Mouse (Mus musculus): ENCODE results near the gene Trim8. TPM values are rescaled to one million over a fixed set of nuclear protein-coding genes. Genes with fewer than 3 reads are reported as not detected.

The Trim8 gene
- polyA plus RNA-seq, 1 experiment = 42.3 TPM

DNA sequence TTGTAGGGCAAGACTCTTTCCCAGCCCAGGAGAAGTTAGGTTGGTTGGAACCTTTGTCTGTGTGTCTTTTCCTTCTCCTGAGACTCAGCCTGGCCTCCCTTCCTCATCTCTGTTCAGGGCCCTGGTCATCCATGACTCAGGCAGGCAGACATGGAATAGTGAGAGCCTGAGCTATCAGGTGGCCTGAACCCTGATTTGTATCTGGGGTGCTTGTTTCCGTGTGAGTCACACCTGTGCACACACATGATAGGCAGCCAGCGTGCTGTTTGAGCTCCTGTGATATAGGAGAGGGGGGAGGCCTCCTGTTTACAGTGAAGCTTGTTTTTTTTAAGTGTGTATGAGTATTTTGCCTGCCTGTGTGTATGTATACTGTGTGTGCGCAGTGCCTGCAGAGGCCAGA lies 7.7 kb downstream of the Trim8 start:
- H3K4me3 ChIP-seq = no peak overlapping the region
- H3K27me3 ChIP-seq (ENCODE audit: control insufficient read depth, insufficient read depth, insufficient read length) = no peaks in the 10 kb centered on the region
- H3K36me3 ChIP-seq (ENCODE audit: control insufficient read depth, insufficient read depth) = peaks cover 45% of the 10 kb centered on the region
- peaks cover 99% of the 10 kb centered on the region for H3K79me2 ChIP-seq (ENCODE audit: control insufficient read depth, insufficient read depth)
- H3K4me2 ChIP-seq (ENCODE audit: low read depth) = peak overlapping the region; percentile 95
- TF ChIP-seq POLR2A (IDR thresholded peaks at IDR 0.05; ENCODE audit: insufficient read length, low read depth) = no peak
- peak in 1 of 3 experiments; percentile 3 for TF ChIP-seq MYOD1 (IDR thresholded peaks at IDR 0.05; ENCODE audit: control insufficient read depth in 1 of 3, insufficient read length in 2 of 3, low read depth in 2 of 3)
- no peak overlapping the region for H3ac ChIP-seq (ENCODE audit: control insufficient read depth, insufficient read length)

DNA sequence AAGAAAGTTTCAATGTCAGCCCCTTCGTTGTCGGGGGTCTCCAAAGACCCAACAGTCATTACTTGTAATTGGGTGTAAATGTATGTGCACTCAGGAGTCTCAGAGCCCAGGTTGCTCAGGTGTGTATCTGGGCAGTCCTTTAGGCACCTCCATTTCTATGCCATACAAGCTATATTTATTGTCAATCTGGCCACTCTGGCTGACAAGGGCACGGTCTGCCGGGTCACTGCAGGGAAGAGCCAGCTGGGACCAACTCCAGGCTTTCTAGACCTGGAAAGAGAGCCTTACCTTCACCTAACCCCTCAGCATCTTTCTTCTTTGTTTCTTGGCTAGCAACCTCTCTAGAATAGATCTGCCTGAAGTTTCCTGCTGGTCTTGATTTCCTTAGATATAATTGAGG lies 8.2 kb downstream of the Trim8 start:
- H3K4me2 ChIP-seq (ENCODE audit: low read depth) = peak overlapping the region; percentile 95
- TF ChIP-seq E2F4 (IDR thresholded peaks at IDR 0.05; ENCODE audit: insufficient read depth) (no peak), POLR2A (IDR thresholded peaks at IDR 0.05; ENCODE audit: insufficient read length, low read depth) (no peak), TCF3 (IDR thresholded peaks at IDR 0.05; ENCODE audit: insufficient read length, low read depth) (no peak), TCF12 (IDR thresholded peaks at IDR 0.05; ENCODE audit: insufficient read depth, poor library complexity, severe bottlenecking) (no peak), MAX (IDR thresholded peaks at IDR 0.05; ENCODE audit: low read depth) (no peak), MYOG (IDR thresholded peaks at IDR 0.05; ENCODE audit: control insufficient read depth in 1 of 3, insufficient read depth in 1 of 3, insufficient read length in 2 of 3, low read depth in 2 of 3) (no peak), USF1 (IDR thresholded peaks at IDR 0.05; ENCODE audit: low read depth) (no peak), CEBPB (IDR thresholded peaks at IDR 0.05; ENCODE audit: insufficient read depth, poor library complexity, severe bottlenecking) (no peak), SRF (IDR thresholded peaks at IDR 0.05; ENCODE audit: control insufficient read depth, insufficient read length, low read depth) (no peak), POLR2AphosphoS2 (IDR thresholded peaks at IDR 0.05; ENCODE audit: insufficient read length, low read depth) (no peak), REST (IDR thresholded peaks at IDR 0.05; ENCODE audit: insufficient read depth, insufficient read length) (no peak), MYOD1 (IDR thresholded peaks at IDR 0.05; ENCODE audit: control insufficient read depth in 1 of 3, insufficient read length in 2 of 3, low read depth in 2 of 3) (no peak)
- H3K36me3 ChIP-seq (ENCODE audit: control insufficient read depth, insufficient read depth) = peaks cover 50% of the 10 kb centered on the region
- H3K4me3 ChIP-seq = no peak overlapping the region
- H3ac ChIP-seq (ENCODE audit: control insufficient read depth, insufficient read length) = no peak overlapping the region
- no peaks in the 10 kb centered on the region for H3K27me3 ChIP-seq (ENCODE audit: control insufficient read depth, insufficient read depth, insufficient read length)
- H3K79me2 ChIP-seq (ENCODE audit: control insufficient read depth, insufficient read depth) = peaks cover 97% of the 10 kb centered on the region

DNA sequence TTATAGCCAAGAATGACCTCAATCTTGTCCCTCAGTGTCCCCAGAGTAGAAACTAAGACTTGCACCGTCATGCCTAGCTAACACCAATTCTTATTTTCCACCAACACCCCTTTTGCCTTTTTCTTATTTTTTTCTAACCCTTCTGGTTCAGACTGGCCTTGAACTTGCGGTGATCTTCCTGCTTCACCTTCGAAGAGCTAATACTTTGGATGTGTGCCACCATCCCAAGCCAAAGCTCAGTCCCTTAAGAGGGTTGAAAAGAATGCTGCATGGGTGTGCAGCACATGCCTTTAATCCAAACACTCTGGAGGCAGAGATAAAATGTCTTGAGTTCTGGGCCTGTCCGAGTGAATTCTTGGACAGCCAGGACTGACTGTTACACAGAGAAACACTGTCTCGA lies 8.9 kb downstream of the Trim8 start:
- Histone ChIP-seq H3K4me2 (ENCODE audit: low read depth) (peak overlapping the region; percentile 10), H3K79me2 (ENCODE audit: control insufficient read depth, insufficient read depth) (peaks cover 90% of the 10 kb centered on the region), H3K36me3 (ENCODE audit: control insufficient read depth, insufficient read depth) (peaks cover 46% of the 10 kb centered on the region), H3K4me3 (no peak overlapping the region), H3ac (ENCODE audit: control insufficient read depth, insufficient read length) (no peak overlapping the region), H3K27me3 (ENCODE audit: control insufficient read depth, insufficient read depth, insufficient read length) (no peaks in the 10 kb centered on the region)
- no peak for TF ChIP-seq MYOD1 (IDR thresholded peaks at IDR 0.05; ENCODE audit: control insufficient read depth in 1 of 3, insufficient read length in 2 of 3, low read depth in 2 of 3)

DNA sequence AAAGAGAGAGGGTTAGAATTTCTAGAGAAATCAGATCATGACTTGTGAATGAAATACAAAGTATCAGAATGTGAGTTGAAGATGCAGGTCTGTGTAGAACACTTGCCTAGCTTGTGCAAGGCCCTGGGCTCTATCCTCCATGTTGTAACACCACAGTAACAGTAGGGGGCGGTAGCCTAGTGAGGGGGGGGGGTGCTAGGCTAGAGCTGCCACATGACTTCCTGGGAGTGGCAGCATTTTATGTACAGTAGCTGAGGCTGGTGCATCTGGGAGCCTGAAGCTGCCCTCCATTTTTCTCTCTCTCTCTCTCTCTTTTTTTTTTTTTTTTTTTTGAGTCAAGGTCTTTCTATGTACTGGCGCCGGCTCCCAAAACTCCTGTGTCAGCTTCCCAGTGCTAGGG lies 9.3 kb downstream of the Trim8 start:
- no peak overlapping the region for H3K4me3 ChIP-seq
- H3K4me2 ChIP-seq (ENCODE audit: low read depth) = peak overlapping the region; percentile 12
- H3K36me3 ChIP-seq (ENCODE audit: control insufficient read depth, insufficient read depth) = peaks cover 47% of the 10 kb centered on the region
- H3K79me2 ChIP-seq (ENCODE audit: control insufficient read depth, insufficient read depth) = peaks cover 86% of the 10 kb centered on the region
- no peak overlapping the region for H3ac ChIP-seq (ENCODE audit: control insufficient read depth, insufficient read length)
- TF ChIP-seq POLR2A (IDR thresholded peaks at IDR 0.05; ENCODE audit: insufficient read length, low read depth) = no peak
- peak; percentile 9 for TF ChIP-seq USF1 (IDR thresholded peaks at IDR 0.05; ENCODE audit: low read depth)
- no peaks in the 10 kb centered on the region for H3K27me3 ChIP-seq (ENCODE audit: control insufficient read depth, insufficient read depth, insufficient read length)

DNA sequence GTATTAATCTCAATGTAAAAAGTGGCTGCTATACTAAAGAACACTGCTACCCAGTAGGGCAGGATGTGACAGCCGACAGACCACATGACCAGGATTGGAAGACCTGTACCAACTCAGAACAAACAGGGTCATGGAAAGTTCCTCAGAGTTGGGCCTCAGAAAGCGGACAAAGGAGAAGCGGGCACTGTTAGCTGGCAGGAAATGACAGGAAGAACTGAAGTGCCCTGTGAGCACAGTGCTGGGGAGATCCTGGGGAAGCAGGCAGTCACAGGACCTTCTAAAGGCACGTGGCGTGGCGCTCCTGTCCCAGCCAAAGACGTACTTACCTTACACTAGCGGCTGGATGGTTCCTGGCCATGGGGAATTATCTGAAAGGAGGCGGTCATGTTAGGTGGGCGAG lies 9.8 kb downstream of the Trim8 start:
- Histone ChIP-seq H3K4me2 (ENCODE audit: low read depth) (peak overlapping the region; percentile 12), H3K4me3 (no peak overlapping the region)

DNA sequence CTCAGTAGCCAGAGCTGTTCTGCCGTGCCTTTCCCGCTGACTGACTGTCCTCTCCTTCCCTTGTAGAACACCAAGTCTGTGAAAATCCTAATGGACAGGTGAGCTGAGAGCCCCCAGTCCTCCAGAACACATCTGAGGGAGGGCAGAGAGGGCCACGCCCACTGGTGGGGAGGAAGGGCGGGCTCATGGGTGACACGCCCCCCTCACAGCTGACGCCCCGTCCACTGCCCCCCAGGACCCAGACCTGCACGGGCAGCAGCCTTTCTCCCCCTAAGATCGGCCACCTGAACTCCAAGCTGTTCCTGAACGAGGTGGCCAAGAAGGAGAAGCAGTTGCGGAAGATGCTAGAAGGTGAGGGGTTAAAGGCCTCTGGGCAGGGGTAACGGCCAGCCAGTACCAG lies 12.9 kb downstream of the Trim8 start:
- TF ChIP-seq CEBPB (IDR thresholded peaks at IDR 0.05; ENCODE audit: insufficient read depth, poor library complexity, severe bottlenecking) = no peak
- Histone ChIP-seq H3K4me2 (ENCODE audit: low read depth) (no peak overlapping the region), H3ac (ENCODE audit: control insufficient read depth, insufficient read length) (no peak overlapping the region), H3K36me3 (ENCODE audit: control insufficient read depth, insufficient read depth) (peaks cover 47% of the 10 kb centered on the region), H3K79me2 (ENCODE audit: control insufficient read depth, insufficient read depth) (peaks cover 50% of the 10 kb centered on the region), H3K27me3 (ENCODE audit: control insufficient read depth, insufficient read depth, insufficient read length) (no peaks in the 10 kb centered on the region), H3K4me3 (no peak overlapping the region)

More for the DNA sequence above, 9.8 kb downstream of the Trim8 start:
- no peak for TF ChIP-seq E2F4 (IDR thresholded peaks at IDR 0.05; ENCODE audit: insufficient read depth)
- peak; percentile 35 for TF ChIP-seq POLR2A (IDR thresholded peaks at IDR 0.05; ENCODE audit: insufficient read length, low read depth)
- H3ac ChIP-seq (ENCODE audit: control insufficient read depth, insufficient read length) = no peak overlapping the region
- H3K36me3 ChIP-seq (ENCODE audit: control insufficient read depth, insufficient read depth) = peaks cover 51% of the 10 kb centered on the region
- peaks cover 81% of the 10 kb centered on the region for H3K79me2 ChIP-seq (ENCODE audit: control insufficient read depth, insufficient read depth)
- no peaks in the 10 kb centered on the region for H3K27me3 ChIP-seq (ENCODE audit: control insufficient read depth, insufficient read depth, insufficient read length)
